9 mouse cellular contexts compared by ENCODE assay signal in genomic region chr1:135958483-135958882, GRCm38 (mm10). TPM values are rescaled to one million over a fixed set of nuclear protein-coding genes. Genes with fewer than 3 reads are reported as not detected.
A peak's percentile ranks its signal among the peaks of the same experiment; 100 is the strongest.
DNase-seq lines count a peak whose midpoint lies in the region; ATAC-seq lines count a peak whose summit lies in the region.
"Had no signal": no experiment of that assay in that cellular context is flagged by ENCODE, and none has a peak within 500 bp of the region (broad histone marks: within the 10 kb centered on the region; RNA-seq: fewer than 3 reads in every experiment).

No protein-coding gene starts in this region.

- no peaks in the 10 kb centered on the region for H3K36me3 ChIP-seq in hindbrain, embryonic 11.5 days (ENCODE audit: control insufficient read depth, insufficient read depth, low read length)
- no peaks in the 10 kb centered on the region for H3K36me3 ChIP-seq in midbrain, embryonic 12.5 days
- H3K36me3 ChIP-seq: limb, embryonic 15.5 days had no signal

- no peak overlapping the region for H3K4me2 ChIP-seq in hindbrain, embryonic 11.5 days (replicated peaks; ENCODE audit: low read depth, low read length)
- H3K4me2 ChIP-seq in midbrain, embryonic 12.5 days (replicated peaks): no peak overlapping the region
- H3K4me2 ChIP-seq: limb, embryonic 15.5 days had no signal

- no peak overlapping the region for H3K9ac ChIP-seq in hindbrain, embryonic 11.5 days (ENCODE audit: low read depth, low read length)
- no peak overlapping the region for H3K9ac ChIP-seq in midbrain, embryonic 12.5 days (replicated peaks)
- H3K9ac ChIP-seq: limb, embryonic 15.5 days had no signal

- intact Hi-C loops in heart, postnatal 10 days (cut with DNase I): no loop called here
- intact Hi-C loops in heart, postnatal 36 days (cut with DNase I): loop anchor here (2.0 kb wide), 1 partner anchor 118 kb away; no protein-coding TSS in a partner anchor

- ATAC-seq in hindbrain, embryonic 11.5 days (ENCODE audit: low FRiP score): no peak
- peak; percentile 41; the same call in 1 of the 2 replicates for ATAC-seq in midbrain, embryonic 12.5 days (ENCODE audit: low FRiP score, low read depth)

- 55% methylated on average over 4 of the region's 4 CpGs for WGBS in hindbrain, embryonic 11.5 days
- WGBS in midbrain, embryonic 12.5 days: 61% methylated on average over 4 of the region's 4 CpGs

- no peak overlapping the region for H3K27ac ChIP-seq in hindbrain, embryonic 11.5 days (ENCODE audit: low read depth, low read length)
- no peak overlapping the region for H3K27ac ChIP-seq in midbrain, embryonic 12.5 days (replicated peaks)
- H3K27ac ChIP-seq: limb, embryonic 15.5 days had no signal

- H3K9me3 ChIP-seq in hindbrain, embryonic 11.5 days (ENCODE audit: control insufficient read depth, low read length): no peaks in the 10 kb centered on the region
- no peaks in the 10 kb centered on the region for H3K9me3 ChIP-seq in midbrain, embryonic 12.5 days
- H3K9me3 ChIP-seq: limb, embryonic 15.5 days had no signal

- peak; percentile 25 to 50 for DNase-seq in heart, postnatal 10 days
- DNase-seq in heart, postnatal 36 days: no peak
- DNase-seq in A20 (ENCODE audit: low read depth, low spot score): peak; percentile 61
- DNase-seq in NIH3T3 (ENCODE audit: low read depth): peak; percentile 88
- peak; percentile 68 for DNase-seq in hindbrain, embryonic 11.5 days (ENCODE audit: low spot score)
- no peak for DNase-seq in right cerebral cortex, postnatal 10 days (ENCODE audit: low spot score in 2 of 2)
- no peak for DNase-seq in gastrocnemius, postnatal 25 days

- no peaks in the 10 kb centered on the region for H3K4me1 ChIP-seq in hindbrain, embryonic 11.5 days (replicated peaks; ENCODE audit: control insufficient read depth, insufficient read depth, low read length)
- no peaks in the 10 kb centered on the region for H3K4me1 ChIP-seq in midbrain, embryonic 12.5 days
- H3K4me1 ChIP-seq: limb, embryonic 15.5 days had no signal

- H3K27me3 ChIP-seq in hindbrain, embryonic 11.5 days (ENCODE audit: control insufficient read depth, insufficient read depth, low read length): no peaks in the 10 kb centered on the region
- no peaks in the 10 kb centered on the region for H3K27me3 ChIP-seq in midbrain, embryonic 12.5 days

- no peak overlapping the region for H3K4me3 ChIP-seq in hindbrain, embryonic 11.5 days (ENCODE audit: low read depth, low read length)
- no peak overlapping the region for H3K4me3 ChIP-seq in midbrain, embryonic 12.5 days
- H3K4me3 ChIP-seq: limb, embryonic 15.5 days had no signal

RNA-seq across cellular contexts. Expression of gene Pkp1, which starts 39.5 kb away (rescaled TPM):
- total RNA-seq in heart, postnatal 10 days (2021): under 1 TPM; 0.10 to 0.14 TPM
- not detected for total RNA-seq in heart, postnatal 36 days (2021)
- 0.08 and 0.22 TPM in 2 replicates for polyA plus RNA-seq in hindbrain, embryonic 11.5 days (2014; fragmentation: Nextera tagmentation; extraction: Ambion mirVana)
- 0.10 and 0.24 TPM in 2 replicates for polyA plus RNA-seq in midbrain, embryonic 12.5 days (2016; fragmentation: Nextera tagmentation; extraction: Ambion mirVana)
- total RNA-seq in gastrocnemius, postnatal 25 days (2021): under 1 TPM in 1 of 2 experiments, not detected in 1; 0.11 TPM

RNA-seq across cellular contexts. Expression of gene Igfn1, which starts 47.7 kb away (rescaled TPM):
- under 1 TPM; 0.05 TPM for total RNA-seq in heart, postnatal 10 days (2021)
- total RNA-seq in heart, postnatal 36 days (2021): not detected
- not detected in 2 replicates for polyA plus RNA-seq in hindbrain, embryonic 11.5 days (2014; fragmentation: Nextera tagmentation; extraction: Ambion mirVana)
- not detected in 2 replicates for polyA plus RNA-seq in midbrain, embryonic 12.5 days (2016; fragmentation: Nextera tagmentation; extraction: Ambion mirVana)
- 10 to 100 TPM in 1 of 2 experiments, 1 to 10 TPM in 1; 5.7 to 11.2 TPM for total RNA-seq in gastrocnemius, postnatal 25 days (2021)

RNA-seq across cellular contexts. Expression of gene Tmem9, which starts 49.5 kb away (rescaled TPM):
- total RNA-seq in heart, postnatal 10 days (2021): 10 to 100 TPM; 23.8 to 26.1 TPM
- total RNA-seq in heart, postnatal 36 days (2021): 10 to 100 TPM; 16.1 to 19.4 TPM
- polyA plus RNA-seq in hindbrain, embryonic 11.5 days (2014; fragmentation: Nextera tagmentation; extraction: Ambion mirVana): 60.8 and 84.0 TPM in 2 replicates
- 129 and 138 TPM in 2 replicates for polyA plus RNA-seq in midbrain, embryonic 12.5 days (2016; fragmentation: Nextera tagmentation; extraction: Ambion mirVana)
- total RNA-seq in gastrocnemius, postnatal 25 days (2021): 1 to 10 TPM; 5.8 to 7.0 TPM

Comparison
In these comparisons a context has a peak if more than half of its experiments do, and no peak if none do; other contexts are left out.
1. DNase-seq: peak in heart, postnatal 10 days (2 of 2), A20 (single experiment), NIH3T3 (single experiment) and hindbrain, embryonic 11.5 days (single experiment); none in heart, postnatal 36 days (0 of 2), right cerebral cortex, postnatal 10 days (0 of 2) and gastrocnemius, postnatal 25 days (single experiment).
2. RNA of gene Igfn1, which starts 47.7 kb away (total RNA-seq): 5.7 to 11.2 TPM in gastrocnemius, postnatal 25 days; not detected in heart, postnatal 36 days and 0.05 TPM in heart, postnatal 10 days; every median in the first group is over 4 times any median in the second.